Mouse (Mus musculus): ENCODE measurements around the gene Fam234a.
"Not testable (repeated sequence)": the region's sequence is repeated elsewhere in the genome, so short reads cannot be mapped to it uniquely, and the experiment has no call there.

Fam234a gene

GRCm38 (mm10) chr17:26175248-26175647, 68.8 kb downstream of the Fam234a start:
- not testable (repeated sequence) for DNase-seq (ENCODE audit: low spot score in 2 of 2)

DNA sequence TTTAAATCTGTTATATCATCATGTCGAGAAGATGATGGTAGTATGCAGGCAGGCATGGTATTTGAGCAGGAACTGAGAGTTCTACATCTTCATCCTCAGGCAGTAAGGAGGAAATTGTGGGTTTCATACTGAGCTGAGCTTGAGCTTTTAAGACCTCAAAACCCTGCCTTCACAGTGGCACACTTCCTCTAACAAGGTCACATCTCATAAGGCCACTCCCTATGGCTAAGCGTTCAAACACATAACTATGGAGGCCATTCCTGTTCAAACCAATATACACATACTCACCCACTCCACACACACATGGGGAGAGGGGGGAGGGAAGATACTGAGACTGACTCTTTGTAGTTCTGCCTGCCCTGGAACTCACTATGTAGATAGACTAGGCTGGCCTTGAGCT, 76.0 kb downstream of the Fam234a start:
- no peak for DNase-seq (ENCODE audit: low spot score in 2 of 2)

GRCm38 (mm10) chr17:26162736-26163135, 81.3 kb downstream of the Fam234a start:
- DNase-seq (ENCODE audit: low spot score in 2 of 2), result no peak

All from right cerebral cortex, postnatal 36 days (tissue).